Comparison of ENCODE assay signal across 18 mouse cellular contexts in genomic region chr2:130932865-130933264, GRCm38 (mm10). TPM values are rescaled to one million over a fixed set of nuclear protein-coding genes. Genes with fewer than 3 reads are reported as not detected.
DNase-seq lines count a peak whose midpoint lies in the region; ATAC-seq and TF ChIP-seq lines count a peak whose summit lies in the region.
"Had no signal": no experiment of that assay in that cellular context is flagged by ENCODE, and none has a peak within 500 bp of the region (broad histone marks: within the 10 kb centered on the region; RNA-seq: fewer than 3 reads in every experiment).

No protein-coding gene starts in this region.

- H3K4me1 ChIP-seq in liver, embryonic 14.5 days (replicated peaks; ENCODE audit: control insufficient read depth in 2 of 2, insufficient read depth in 2 of 2, low read length in 1 of 2): peaks cover 0 to 7% of the 10 kb centered on the region in 2 experiments; a peak in 2 of 4 replicates
- H3K4me1 ChIP-seq in megakaryocyte, embryonic 14.5 days: peaks cover 26% of the 10 kb centered on the region
- H3K4me1 ChIP-seq in forebrain, embryonic 11.5 days (replicated peaks; ENCODE audit: control insufficient read depth, insufficient read depth, low read length): no peaks in the 10 kb centered on the region
- H3K4me1 ChIP-seq: limb, embryonic 13.5 days had no signal

- no peak overlapping the region for H3K9ac ChIP-seq in liver, embryonic 14.5 days (replicated peaks)
- no peak overlapping the region for H3K9ac ChIP-seq in forebrain, embryonic 11.5 days (ENCODE audit: low read length)
- H3K9ac ChIP-seq: forebrain, postnatal 0 days; limb, embryonic 13.5 days had no signal

- H3K27ac ChIP-seq in liver, embryonic 14.5 days: no peak overlapping the region
- no peak overlapping the region for H3K27ac ChIP-seq in forebrain, embryonic 11.5 days (ENCODE audit: low read depth, low read length)
- H3K27ac ChIP-seq: hindbrain, postnatal 0 days; limb, embryonic 13.5 days had no signal

- TF ChIP-seq EP300 in liver, embryonic 14.5 days (IDR thresholded peaks at IDR 0.05; ENCODE audit: low read depth): no peak

- DNase-seq in adrenal gland, adult 8-10 months: peak; percentile 46
- DNase-seq in adrenal gland, adult 18-20 months (ENCODE audit: low spot score in 2 of 2): no peak
- DNase-seq in adrenal gland, postnatal 10 days: peak; percentile 49
- DNase-seq in liver, embryonic 14.5 days (ENCODE audit: low read depth in 3 of 3, low spot score in 3 of 3): peak; percentile 15 to 17 (median 16)
- DNase-seq in spleen, adult 12 weeks (ENCODE audit: low spot score): no peak
- no peak for DNase-seq in forebrain, embryonic 11.5 days (ENCODE audit: low spot score)
- DNase-seq in retina, postnatal 1 day: no peak
- DNase-seq: cerebellum, adult 2 months; embryo, embryonic 11 days; forebrain, postnatal 0 days; gastrocnemius, postnatal 25 days; kidney, adult 8-10 months; right cerebral cortex, postnatal 4 days; thymus, postnatal 36 days had no signal

- WGBS in liver, embryonic 14.5 days (ENCODE audit: insufficient replicate concordance): 69% methylated on average over 12 of the region's 12 CpGs
- 91% methylated on average over 12 of the region's 12 CpGs for WGBS in forebrain, embryonic 11.5 days

- H3K4me3 ChIP-seq in liver, embryonic 14.5 days (ENCODE audit: insufficient read depth in 1 of 2, low read depth in 2 of 2, low read length in 2 of 2): no peak overlapping the region
- peak overlapping the region; percentile 65 for H3K4me3 ChIP-seq in megakaryocyte, embryonic 14.5 days (replicated peaks)
- no peak overlapping the region for H3K4me3 ChIP-seq in forebrain, embryonic 11.5 days (ENCODE audit: low read depth, low read length)
- H3K4me3 ChIP-seq: limb, embryonic 13.5 days; myocyte had no signal

- ATAC-seq in liver, embryonic 14.5 days (ENCODE audit: insufficient read depth): no peak
- no peak for ATAC-seq in forebrain, embryonic 11.5 days (replicated peaks; ENCODE audit: low FRiP score)
- ATAC-seq: forebrain, postnatal 0 days; hindbrain, postnatal 0 days had no signal

- no peak overlapping the region for H3K4me2 ChIP-seq in liver, embryonic 14.5 days (ENCODE audit: low read depth)
- no peak overlapping the region for H3K4me2 ChIP-seq in forebrain, embryonic 11.5 days (ENCODE audit: low read depth, low read length, severe bottlenecking)
- H3K4me2 ChIP-seq: limb, embryonic 13.5 days had no signal

- H3K9me3 ChIP-seq in liver, embryonic 14.5 days (ENCODE audit: control insufficient read depth, low read length): no peaks in the 10 kb centered on the region
- H3K9me3 ChIP-seq in megakaryocyte, embryonic 14.5 days: no peaks in the 10 kb centered on the region
- no peaks in the 10 kb centered on the region for H3K9me3 ChIP-seq in forebrain, embryonic 11.5 days (ENCODE audit: control insufficient read depth, low read length)
- H3K9me3 ChIP-seq: limb, embryonic 13.5 days had no signal

- no peak for TF ChIP-seq CTCF in liver, embryonic 14.5 days (IDR thresholded peaks at IDR 0.05; ENCODE audit: low read depth)

- H3K27me3 ChIP-seq in liver, embryonic 14.5 days (ENCODE audit: control insufficient read depth, insufficient read depth, low read length): no peaks in the 10 kb centered on the region
- H3K27me3 ChIP-seq in megakaryocyte, embryonic 14.5 days (replicated peaks): no peaks in the 10 kb centered on the region
- no peaks in the 10 kb centered on the region for H3K27me3 ChIP-seq in forebrain, embryonic 11.5 days (ENCODE audit: control insufficient read depth, insufficient read depth, low read length)
- H3K27me3 ChIP-seq: limb, embryonic 13.5 days had no signal

- no peaks in the 10 kb centered on the region for H3K36me3 ChIP-seq in liver, embryonic 14.5 days (replicated peaks; ENCODE audit: control insufficient read depth, insufficient read depth, low read depth)
- H3K36me3 ChIP-seq in megakaryocyte, embryonic 14.5 days (replicated peaks; ENCODE audit: low read length): peaks cover 19% of the 10 kb centered on the region
- H3K36me3 ChIP-seq in forebrain, embryonic 11.5 days (ENCODE audit: control insufficient read depth, insufficient read depth, low read length): no peaks in the 10 kb centered on the region

RNA-seq across cellular contexts. Expression of gene Atrn, which starts 26.6 kb away (rescaled TPM):
- total RNA-seq in adrenal gland, adult 8-10 months (2022): 10 to 100 TPM; 35.4 to 45.0 (median 39.4) TPM
- total RNA-seq in adrenal gland, adult 18-20 months (2021): 10 to 100 TPM; 24.0 to 32.1 TPM
- 10 to 100 TPM; 26.5 to 32.7 TPM for total RNA-seq in adrenal gland, postnatal 10 days (2021)
- 3.1 and 3.2 TPM in 2 replicates for polyA plus RNA-seq in liver, embryonic 14.5 days (2012; rRNA removed)
- polyA plus RNA-seq in liver, embryonic 14.5 days (2014; fragmentation: Nextera tagmentation; extraction: Ambion mirVana): 2.4 and 2.5 TPM in 2 replicates
- polyA plus RNA-seq in megakaryocyte, embryonic 14.5 days (2012; ENCODE audit: insufficient read depth, low replicate concordance): 0.73 and 1.2 TPM in 2 replicates
- polyA plus RNA-seq in forebrain, embryonic 11.5 days (2014; fragmentation: Nextera tagmentation; extraction: Ambion mirVana): 11.3 TPM in 2 replicates

RNA-seq across cellular contexts. Expression of gene 4930402H24Rik, which starts 26.7 kb away (rescaled TPM):
- total RNA-seq in adrenal gland, adult 8-10 months (2022): 10 to 100 TPM; 24.7 to 48.2 (median 35.1) TPM
- total RNA-seq in adrenal gland, adult 18-20 months (2021): 10 to 100 TPM; 29.5 to 47.8 TPM
- 10 to 100 TPM; 38.9 to 49.6 TPM for total RNA-seq in adrenal gland, postnatal 10 days (2021)
- 3.9 and 4.4 TPM in 2 replicates for polyA plus RNA-seq in liver, embryonic 14.5 days (2012; rRNA removed)
- 6.9 and 8.6 TPM in 2 replicates for polyA plus RNA-seq in liver, embryonic 14.5 days (2014; fragmentation: Nextera tagmentation; extraction: Ambion mirVana)
- polyA plus RNA-seq in megakaryocyte, embryonic 14.5 days (2012; ENCODE audit: insufficient read depth, low replicate concordance): 0.98 and 1.4 TPM in 2 replicates
- 47.4 and 53.1 TPM in 2 replicates for polyA plus RNA-seq in forebrain, embryonic 11.5 days (2014; fragmentation: Nextera tagmentation; extraction: Ambion mirVana)

Comparison
In these comparisons a context has a peak if more than half of its experiments do, and no peak if none do; other contexts are left out.
1. DNase-seq: peak in adrenal gland, adult 8-10 months (single experiment), adrenal gland, postnatal 10 days (single experiment) and liver, embryonic 14.5 days (3 of 3); none in adrenal gland, adult 18-20 months (0 of 2), spleen, adult 12 weeks (single experiment), forebrain, embryonic 11.5 days (single experiment) and retina, postnatal 1 day (single experiment).